Mouse (Mus musculus) right cerebral cortex, adult 18-20 months (tissue): ENCODE data around the gene Zfhx2.

Source experiments
- DNase-seq: peaks from one replicate; pipeline ENCODE4 v3.0.0; 2022; ENCODE audit warnings: mixed read lengths

Gene Zfhx2

GRCm38 (mm10) chr14:55032695-55033225 is 59.4 kb downstream of the Zfhx2 start:
- DNase-seq: no peak

- no peak for DNase-seq
Observed at GRCm38 (mm10) chr14:55029034-55029698, 63.0 kb downstream of the Zfhx2 start.

GRCm38 (mm10) chr14:55028333-55028835 is 63.7 kb downstream of the Zfhx2 start:
- no peak for DNase-seq

GRCm38 (mm10) chr14:55027653-55028052 is 64.5 kb downstream of the Zfhx2 start:
- no peak for DNase-seq

- no peak for DNase-seq
Observed at GRCm38 (mm10) chr14:55027251-55027650, 64.9 kb downstream of the Zfhx2 start.

GRCm38 (mm10) chr14:55025527-55025926 is 66.6 kb downstream of the Zfhx2 start:
- DNase-seq: no peak

- peak; percentile 59 for DNase-seq
Observed at GRCm38 (mm10) chr14:55024236-55024635, 67.9 kb downstream of the Zfhx2 start.

GRCm38 (mm10) chr14:55023011-55023410 is 69.1 kb downstream of the Zfhx2 start:
- DNase-seq: no peak

GRCm38 (mm10) chr14:55020394-55020793 is 71.7 kb downstream of the Zfhx2 start:
- no peak for DNase-seq

- DNase-seq: no peak
Observed at GRCm38 (mm10) chr14:55016876-55017275, 75.2 kb downstream of the Zfhx2 start.

- no peak for DNase-seq
Observed at GRCm38 (mm10) chr14:55015767-55016111, 76.4 kb downstream of the Zfhx2 start.

- peak; percentile 99 for DNase-seq
Observed at GRCm38 (mm10) chr14:55014991-55015766, 76.9 kb downstream of the Zfhx2 start, which contains the start of gene Ngdn. Ngdn (plus strand) TSS chr14:55015454.

GRCm38 (mm10) chr14:55014591-55014990 is 77.5 kb downstream of the Zfhx2 start:
- peak; percentile 76 for DNase-seq

- no peak for DNase-seq
Observed at GRCm38 (mm10) chr14:55011116-55011515, 81.0 kb downstream of the Zfhx2 start.
